Mouse (Mus musculus) urinary bladder, postnatal 14 days (tissue): ENCODE measurements around the gene Tmem274.
"Not testable (repeated sequence)": the region's sequence is repeated elsewhere in the genome, so short reads cannot be mapped to it uniquely, and the experiment has no call there.

ENCODE experiments used
- DNase-seq: peaks from one replicate; pipeline ENCODE4 v3.0.0; 2021; ENCODE audit warnings: low spot score

Tmem274 gene

DNA sequence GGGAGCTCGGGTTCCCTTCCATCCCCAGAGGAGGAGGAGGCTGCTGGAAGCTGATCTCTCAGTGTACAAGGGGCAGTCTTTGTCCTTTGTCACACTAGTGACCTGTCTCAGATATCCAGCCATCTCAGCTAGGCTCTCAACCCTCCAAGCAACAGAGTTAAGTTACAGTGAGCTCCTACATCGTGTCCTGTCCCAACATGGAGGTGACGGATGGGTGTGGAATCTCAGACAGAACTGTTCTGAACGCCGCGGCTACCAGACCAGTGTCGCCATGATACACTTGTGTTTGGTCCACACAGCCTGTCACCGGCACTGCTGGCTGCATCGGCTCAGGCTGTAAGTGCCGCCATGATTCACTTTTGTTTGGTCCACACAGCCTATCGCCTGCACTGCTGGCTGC lies at the start of gene Tmem274:
Gene Tmem274 (plus strand): TSS at position 301 of the 400 bp plus-strand sequence.
- DNase-seq = no peak

DNA sequence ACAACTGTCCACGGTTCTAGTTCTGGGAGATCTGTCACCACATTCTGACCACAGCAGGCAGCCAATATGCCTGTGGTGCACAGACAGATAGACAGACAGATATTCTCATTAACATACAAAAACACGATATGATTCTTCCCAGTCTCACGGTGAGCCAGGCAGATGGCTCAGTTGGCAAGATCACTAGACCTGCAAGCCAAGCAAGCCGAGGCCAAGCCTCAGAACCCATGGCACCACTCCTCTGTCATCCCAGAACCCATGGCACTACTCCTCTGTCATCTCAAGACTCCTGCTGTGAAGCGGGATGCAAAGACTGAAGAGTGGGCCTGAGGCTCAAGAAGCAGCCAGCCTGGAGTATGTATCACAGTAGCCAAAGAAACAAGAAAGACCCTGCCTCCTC lies 47.6 kb upstream of the Tmem274 start:
- DNase-seq = no peak

DNA sequence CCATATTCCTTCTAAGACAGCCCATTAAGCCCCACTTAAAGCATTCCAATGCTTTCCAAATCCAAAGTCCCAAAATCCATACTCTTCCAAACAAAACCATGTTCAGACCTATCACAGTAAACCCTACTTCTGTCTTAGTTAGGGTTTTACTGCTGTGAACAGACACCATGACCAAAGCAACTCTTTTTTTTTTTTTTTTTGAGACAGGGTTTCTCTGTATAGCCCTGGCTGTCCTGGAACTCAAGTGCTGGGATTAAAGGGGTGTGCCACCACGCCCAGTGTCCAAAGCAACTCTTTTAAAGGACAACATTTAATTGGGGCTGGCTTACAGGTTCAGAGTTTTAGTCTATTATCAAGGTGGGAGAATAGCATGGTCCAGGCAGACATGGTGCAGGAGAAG lies 45.3 kb upstream of the Tmem274 start:
- not testable (repeated sequence) for DNase-seq

DNA sequence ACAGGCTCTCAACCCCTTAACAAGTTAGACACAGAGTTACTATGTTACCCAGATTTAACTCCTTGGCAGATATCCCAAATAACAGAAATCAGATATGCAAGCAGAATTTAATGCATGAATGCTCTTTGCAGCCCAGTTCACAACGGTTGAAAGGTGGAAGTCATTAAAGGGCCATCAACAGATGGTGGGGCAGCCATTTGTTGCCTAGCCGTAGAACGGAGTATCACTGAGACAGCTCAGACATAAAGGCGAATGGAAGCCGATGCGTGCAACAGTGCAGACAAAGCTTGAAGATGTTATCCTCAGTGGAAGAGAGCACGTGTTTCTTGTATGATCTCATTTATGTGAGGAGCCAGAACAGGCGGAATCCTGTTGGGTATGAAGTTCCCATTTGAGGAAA lies 36.6 kb upstream of the Tmem274 start:
- DNase-seq = no peak

DNA sequence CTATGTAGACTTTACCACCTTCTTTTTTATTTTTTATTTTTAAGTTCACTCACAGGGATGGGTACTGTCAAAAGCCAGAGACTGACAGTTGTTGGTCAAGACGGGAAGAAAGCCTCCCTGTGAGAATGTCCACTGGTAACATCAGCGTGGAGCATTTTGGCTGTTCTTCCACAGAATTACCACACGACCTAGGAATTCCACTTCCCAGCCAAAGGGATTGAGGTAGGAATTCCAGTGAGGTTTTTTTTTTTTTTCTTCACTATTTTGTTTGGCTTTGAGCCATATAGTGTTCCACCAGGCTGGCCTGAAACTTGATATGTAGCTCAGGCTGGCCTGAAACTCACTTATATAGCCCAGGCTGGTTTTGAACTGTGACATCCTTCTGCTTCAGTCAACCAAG lies 34.7 kb upstream of the Tmem274 start:
- no peak for DNase-seq

DNA sequence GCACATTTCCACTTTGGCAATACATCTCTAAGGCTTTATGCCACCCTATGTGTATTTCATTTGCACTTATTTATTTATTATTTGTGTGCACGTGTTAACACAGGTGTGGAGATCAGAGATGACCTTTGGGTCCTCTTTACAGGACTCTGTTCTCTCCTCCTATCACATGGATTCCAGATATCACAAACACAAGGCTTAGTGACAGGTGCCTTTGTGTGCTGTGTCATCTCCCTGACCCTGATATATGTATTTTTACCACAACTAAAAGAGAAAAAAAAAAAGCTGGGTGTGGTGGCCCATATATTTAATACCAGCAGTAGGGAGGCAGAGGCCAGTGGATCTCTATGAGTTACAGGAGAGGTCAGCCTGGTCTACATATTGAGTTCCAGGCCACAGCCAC lies 32.7 kb upstream of the Tmem274 start:
- no peak for DNase-seq

DNA sequence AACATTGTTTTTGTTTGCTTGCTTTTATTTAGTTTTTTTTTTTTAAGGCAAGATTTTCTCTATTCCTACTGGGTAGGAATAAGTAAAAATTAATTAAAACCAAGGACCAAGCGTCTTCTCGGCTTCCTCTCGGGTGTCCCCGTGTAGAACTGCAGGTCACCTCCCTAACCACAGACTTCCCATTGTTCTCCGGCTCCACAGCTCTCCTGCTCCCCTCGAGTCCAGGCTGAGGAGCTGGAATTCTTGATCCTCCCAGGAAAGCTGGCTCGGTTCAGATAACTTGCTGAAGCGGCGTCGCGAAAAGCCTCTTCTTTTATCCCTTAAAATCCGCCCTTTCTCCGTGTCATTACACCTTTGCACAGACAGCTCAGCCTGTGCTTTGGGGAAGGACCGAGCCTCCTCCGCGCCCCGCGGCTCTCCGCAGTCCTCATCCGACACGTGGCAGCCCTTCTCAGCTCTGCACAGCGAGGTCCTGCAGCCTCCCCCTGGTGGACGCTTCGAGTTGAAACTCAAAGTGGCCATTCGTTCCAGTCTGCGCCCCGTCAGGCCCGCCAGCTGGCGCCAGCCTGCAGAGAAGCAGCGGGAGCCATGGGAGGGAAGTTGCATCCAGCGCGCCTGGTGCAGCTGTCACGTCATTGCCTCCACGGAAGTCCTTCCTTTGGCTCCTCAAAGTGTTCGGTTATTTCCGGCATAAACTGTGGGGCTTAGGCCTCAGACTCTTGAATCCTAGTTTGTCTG lies 32.0 kb upstream of the Tmem274 start:
- peak; percentile 91 for DNase-seq

DNA sequence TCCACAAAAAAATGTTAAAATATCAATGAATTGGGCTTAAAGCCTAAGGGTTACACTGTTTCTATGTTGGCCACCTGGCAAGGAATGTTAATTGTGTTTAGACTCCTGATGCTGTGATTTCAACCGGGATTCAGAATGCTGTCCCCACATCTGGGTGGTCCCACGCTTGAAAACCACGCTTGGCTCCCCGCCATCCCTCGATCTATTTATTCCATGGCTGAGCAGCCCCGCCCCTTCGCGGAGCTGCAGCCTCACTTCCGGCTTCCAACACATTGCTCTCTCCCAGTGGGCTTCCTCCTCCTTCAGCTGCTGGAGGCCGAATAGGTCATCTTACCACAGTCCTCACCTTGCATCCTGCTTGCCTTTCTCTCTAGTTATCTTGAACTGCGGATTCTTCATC lies 31.3 kb upstream of the Tmem274 start:
- peak; percentile 42 for DNase-seq

DNA sequence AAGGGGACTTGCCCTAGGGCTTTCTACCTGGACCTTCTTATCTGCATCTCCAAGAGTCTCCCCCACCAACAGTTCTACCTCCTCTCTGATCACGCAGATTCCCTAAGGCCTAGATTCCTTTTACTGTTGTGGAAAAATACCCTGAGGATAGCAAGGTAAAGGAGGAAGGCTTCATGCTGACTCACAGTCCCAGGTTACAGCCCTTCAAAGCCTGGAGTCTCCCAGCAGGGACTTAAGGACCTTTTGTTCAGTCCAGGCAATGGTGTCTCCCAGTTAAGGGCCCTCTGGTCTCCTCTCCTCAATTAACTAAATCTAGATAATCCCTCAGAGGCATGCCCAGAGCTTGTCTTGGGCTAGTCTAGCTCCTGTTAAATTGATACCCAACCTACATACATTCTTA lies 30.9 kb upstream of the Tmem274 start:
- no peak for DNase-seq

DNA sequence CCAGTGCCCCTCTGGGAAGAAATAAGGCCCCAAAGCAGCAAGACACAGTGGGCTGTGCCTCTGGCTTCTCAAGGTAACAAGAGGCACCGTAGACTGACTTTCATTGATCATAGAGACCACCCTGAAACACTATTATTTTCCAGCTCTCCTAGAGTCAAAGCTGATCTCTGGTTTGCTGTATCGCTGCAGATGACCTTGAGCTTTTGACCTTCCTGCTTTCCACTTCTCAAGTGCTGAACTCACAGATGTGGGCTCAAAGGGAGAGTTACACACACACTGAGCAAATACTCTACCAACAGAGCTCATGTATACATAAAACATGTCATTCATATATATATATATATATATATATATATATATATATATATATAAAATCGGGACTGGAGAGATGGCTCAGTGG lies 26.5 kb upstream of the Tmem274 start:
- DNase-seq = no peak

DNA sequence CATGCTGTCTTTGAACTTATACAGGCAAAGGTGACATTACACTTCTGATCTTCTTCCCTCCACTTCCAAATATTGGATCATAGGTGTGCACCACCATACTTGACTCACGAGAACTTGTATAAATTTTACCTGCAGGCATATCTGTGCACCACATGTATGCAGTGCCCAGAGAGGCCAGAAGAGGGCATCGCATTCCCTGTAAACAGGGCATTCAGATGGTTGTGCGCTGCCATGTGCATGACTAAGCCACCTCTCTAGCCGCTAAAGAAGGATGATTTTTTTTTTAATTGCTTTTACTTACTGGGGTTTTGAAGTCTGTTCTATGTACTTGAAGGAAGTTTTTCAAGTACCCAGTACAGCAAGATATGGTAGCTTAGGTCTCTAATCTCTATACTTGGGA lies 23.5 kb upstream of the Tmem274 start:
- DNase-seq = peak; percentile 56

DNA sequence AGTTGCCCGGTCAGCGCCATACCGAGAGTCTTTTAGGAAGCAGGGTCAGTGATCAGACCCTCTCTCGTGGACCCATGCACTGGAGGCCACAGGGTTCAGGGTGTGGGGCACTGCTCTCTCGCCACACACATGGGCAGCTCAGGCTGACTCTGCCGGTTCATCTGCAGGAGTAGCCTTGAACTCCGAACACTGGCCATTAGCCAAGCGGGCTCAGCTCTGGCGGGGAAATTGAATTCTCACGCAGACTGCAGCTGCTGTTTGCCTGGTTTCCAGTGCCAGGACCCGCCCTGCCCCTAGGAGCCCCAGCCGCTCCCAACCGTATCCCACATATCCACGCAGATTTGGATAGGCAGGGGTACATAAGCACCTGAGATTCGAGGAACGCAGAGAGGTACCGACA lies 22.9 kb upstream of the Tmem274 start:
- no peak for DNase-seq

DNA sequence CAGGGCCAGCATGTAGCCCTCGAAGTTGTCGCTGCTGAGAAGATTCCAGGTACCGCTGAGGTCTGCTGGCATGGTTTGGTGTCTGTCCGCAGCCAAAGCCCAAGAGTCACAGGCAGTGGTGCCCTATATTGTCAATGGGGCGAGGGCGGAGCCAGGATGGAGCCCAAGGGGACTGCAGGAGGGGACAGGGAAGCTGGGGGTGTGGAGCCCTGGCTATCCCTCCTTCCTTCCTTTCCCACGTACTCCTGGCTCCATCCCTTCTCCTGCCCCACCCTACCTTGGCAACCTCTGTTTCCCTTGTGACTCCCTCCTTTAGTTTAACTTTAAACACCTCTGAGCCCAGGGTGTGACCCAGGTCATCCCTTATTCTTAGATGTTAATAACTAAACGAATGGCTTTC lies 22.3 kb upstream of the Tmem274 start, which contains the start of gene Rbp7:
Gene Rbp7 (minus strand): TSS at position 100 of the 400 bp plus-strand sequence.
- no peak for DNase-seq

DNA sequence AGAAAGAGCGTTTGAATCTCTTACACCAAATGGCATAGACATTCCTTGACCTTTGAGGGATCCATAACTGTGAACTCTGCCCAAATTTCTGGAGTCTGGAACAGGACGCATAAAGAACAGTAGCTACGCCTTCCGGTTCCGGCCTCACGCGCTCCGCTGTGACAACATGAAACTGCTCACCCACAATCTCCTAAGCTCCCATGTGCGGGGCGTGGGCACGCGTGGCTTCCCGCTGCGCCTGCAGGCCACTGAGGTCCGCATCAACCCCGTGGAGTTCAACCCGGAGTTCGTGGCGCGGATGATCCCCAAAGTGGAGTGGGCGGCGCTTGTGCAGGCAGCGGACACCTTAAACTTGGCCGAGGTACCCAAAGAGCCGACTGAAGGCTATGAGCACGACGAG lies 20.0 kb upstream of the Tmem274 start:
- DNase-seq = not testable (repeated sequence)

DNA sequence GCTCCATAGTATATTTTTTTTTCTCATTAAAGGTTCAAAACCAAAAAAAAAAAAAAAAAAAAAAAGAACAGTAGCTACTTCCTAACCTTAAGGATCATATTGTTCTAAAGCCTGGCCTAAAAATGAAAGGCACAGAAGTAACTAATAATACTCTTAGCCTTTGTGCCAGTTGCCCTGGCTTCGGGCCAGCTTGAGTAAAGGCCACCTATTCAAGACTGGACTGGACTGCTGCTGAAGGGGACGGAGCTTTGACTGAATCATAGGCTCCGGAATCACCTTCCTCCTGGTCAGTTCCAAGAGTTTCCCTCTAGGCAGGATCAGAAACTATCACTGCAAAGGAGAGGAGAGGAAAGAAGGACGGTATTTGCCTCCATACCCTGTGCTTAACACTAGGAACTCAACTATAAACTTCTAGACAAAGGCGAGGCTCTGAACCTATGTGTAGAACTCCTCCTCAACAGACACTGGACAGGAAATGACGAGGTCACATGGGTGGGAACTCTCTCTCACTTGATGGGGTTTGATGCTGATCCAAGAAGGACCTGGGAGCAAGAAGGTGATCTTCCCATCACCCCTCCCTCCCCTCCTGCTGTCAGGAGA lies 19.2 kb upstream of the Tmem274 start:
- DNase-seq = peak; percentile 64

DNA sequence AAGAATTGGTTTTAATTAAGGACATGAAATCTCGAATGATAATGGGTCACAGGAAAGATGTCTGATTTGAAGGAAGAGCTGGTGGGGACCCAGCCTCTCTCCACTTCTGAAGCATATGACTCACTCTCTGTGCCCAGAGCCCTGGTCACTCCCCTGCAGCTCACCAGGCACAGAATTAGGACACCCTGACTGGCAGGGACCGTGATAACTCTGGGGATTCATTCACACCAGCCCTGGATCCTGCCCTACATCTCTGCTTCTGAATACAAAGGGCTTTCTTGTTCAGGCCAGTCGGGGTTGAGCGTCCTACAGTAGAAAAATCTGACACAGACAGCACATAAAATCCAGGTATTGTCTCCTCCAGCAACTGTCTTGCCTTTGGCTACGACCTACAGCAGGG lies 18.7 kb upstream of the Tmem274 start:
- no peak for DNase-seq

DNA sequence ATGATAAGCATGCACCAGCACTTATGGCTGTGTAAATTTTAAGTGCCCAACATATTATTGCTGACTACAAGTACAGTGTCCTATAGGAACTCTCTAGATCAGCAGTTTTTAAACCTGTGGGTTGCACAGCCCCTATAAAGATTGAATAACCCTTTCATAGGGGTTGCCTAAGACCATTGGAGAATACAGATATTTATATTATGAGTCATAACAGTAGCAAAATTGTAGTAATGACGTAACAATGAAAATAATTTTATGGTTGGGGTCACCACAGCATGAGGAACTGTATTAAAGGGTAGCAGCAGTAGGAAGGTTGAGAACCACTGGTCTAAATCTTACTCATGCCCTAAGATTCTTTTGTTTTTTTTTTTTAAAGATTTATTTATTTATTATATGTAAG lies 17.8 kb upstream of the Tmem274 start:
- no peak for DNase-seq

DNA sequence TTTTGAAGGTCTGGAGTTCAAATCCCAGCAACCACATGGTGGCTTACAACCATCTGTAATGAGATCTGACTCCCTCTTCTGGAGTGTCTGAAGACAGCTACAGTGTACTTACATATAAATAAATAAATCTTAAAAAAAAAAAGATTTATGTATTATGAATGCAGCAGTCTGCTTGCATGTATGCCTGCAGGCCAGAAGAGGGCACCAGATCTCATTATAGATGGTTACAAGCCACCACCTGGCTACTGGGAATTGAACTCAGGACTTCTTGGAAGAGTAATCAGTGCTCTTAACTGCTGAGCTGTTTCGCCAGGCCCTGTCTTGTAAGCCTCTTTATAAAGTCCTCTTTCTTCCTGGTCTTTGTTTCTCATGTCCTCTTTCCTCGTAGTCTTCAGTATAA lies 16.7 kb upstream of the Tmem274 start:
- not testable (repeated sequence) for DNase-seq

DNA sequence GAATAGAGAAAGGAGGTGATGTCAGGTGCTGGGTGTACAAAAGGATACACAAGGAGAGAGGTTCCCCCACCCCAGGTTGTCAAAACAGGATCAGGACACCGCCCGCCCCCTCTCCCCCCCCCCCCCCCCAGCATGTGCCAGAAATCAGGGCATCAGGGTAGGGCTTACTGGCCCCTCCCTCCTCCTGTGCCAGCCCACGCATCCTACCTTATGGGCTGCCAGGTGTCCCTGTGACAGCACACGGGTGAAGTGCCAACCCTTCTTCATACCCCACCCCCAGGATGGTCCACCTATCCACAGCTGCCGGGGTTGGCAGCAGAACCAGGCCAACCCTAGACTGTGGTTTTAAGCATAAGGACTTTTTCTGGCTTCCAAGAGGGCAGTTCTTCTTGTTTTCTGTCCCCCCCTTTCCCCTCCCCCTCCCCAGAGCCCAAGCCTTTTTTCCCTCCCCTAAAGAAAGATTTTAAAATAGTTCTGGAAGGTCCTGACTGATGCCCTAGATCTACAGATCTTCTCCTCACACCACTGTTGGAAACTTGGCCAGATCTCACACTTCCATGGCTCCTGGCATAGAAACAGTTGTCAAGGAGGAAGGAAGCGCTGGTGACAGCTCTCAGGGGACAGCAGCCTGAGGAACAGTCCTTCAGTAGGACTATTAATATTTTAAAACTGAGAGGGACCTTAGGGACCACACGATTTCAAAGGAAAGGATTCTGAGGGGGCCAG lies 15.4 kb upstream of the Tmem274 start:
- no peak for DNase-seq

DNA sequence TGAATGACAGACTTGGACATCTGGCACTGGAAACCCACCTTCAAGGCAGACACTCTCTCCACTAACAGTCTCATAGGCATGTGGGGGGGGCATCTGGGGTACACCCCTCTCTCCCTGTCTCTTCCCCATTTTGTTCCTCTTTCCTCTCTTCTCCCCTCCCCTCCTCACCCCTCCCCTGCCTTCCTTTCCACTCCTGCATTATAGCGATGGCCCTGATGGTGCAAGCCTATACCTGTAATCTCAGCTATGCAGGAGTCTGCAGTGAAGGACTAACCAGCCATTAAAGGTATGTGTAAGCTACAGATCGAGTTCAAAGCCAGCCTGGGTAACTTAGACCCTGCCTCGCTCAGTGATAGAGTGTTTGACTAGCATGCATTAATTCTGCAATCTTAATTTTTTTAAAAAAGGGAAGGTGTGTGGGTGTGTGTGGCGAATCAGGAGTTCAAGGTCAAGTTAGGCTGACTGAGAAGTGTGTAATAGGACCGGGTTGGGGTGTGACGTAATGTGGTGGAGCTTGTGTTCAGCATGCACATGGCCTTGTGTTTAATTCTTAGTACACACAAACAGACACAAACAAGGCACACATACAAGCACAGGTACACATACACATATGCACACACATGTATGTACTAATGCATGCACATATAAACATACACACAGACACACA lies 14.7 kb upstream of the Tmem274 start:
- no peak for DNase-seq

DNA sequence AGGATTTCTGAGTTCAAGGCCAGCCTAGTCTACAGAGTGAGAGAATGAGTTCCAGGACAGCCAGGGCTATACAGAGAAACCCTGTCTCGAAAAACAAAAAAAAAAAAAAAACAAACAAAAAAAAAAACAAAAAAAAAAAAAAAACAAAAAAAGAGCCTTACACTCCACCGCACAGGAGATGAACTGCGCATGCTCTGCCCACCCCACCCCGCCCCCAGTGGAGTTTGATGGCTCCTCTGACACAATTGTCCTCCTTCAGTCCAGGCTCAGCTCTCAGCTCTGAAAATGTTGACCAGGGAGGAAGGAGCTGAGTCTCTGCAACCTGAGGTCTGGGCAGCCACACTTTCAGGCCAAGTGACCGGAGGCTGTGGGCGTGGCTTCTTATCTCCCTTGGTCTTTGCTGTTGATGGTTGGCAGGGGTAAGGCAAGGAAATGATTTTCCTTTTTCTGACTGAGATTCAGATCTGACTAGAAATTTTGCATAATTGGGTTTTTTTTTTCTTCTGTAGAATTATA lies 13.7 kb upstream of the Tmem274 start:
- peak; percentile 40 for DNase-seq

DNA sequence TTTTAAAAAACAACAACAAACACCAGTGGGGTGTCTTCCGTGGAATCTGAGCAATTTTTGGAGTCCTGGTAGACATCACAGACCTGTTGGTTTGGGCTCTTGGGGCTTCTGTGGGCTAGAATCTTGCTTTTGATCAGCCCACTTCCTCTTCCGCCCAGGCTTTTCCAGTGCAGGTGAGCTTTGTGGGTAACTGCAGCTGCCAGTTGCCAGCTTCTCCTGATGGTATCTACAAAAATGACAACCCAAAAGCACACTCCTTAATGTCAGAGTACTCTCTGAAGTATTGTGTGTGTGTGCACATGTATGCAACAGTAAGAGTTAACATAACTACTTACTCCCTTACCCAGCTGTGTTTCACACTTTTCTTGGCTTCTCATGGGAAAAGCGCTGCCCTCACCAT lies 7.6 kb upstream of the Tmem274 start:
- DNase-seq = no peak

DNA sequence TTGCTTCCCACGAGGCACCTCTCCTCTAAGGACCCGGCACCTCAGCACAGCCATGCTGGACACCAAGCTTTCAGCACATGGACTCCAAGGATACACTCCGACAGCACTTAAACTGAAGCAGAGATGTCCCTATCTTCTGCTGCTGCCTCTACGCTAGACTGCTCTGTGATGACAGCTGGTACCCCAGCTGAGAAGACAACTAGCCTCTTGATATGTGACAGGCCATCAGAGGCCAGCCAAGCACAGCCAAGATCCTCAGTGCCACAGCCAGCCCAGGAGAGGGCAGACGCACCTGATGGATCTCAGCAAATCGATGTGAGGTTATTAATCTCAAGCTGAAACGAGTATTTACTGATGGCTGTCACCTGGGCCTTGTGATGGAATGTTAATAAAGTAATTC lies 2.1 kb upstream of the Tmem274 start:
- DNase-seq = no peak
